Mouse (Mus musculus) lung, postnatal 0 days (tissue): Measurements from ENCODE around the gene Pi16.

Experiments
- CTCF ChIP-seq: IDR thresholded peaks from 2 replicates; pipeline ENCODE4 v1.5.1; 2016; ENCODE audit warnings: antibody characterized with exemption, mild to moderate bottlenecking
- EP300 ChIP-seq: IDR thresholded peaks from 2 replicates; pipeline ENCODE4 v1.6.1; 2016; ENCODE audit warnings: antibody characterized with exemption, mild to moderate bottlenecking, control low read depth

GRCm38 (mm10) chr17:29319881-29320639 lies 2.6 kb downstream of the Pi16 start:
- TF ChIP-seq CTCF (peak; percentile 6; the same call in 1 of the 2 replicates), EP300 (no peak)
